ENCODE assay signal across 8 mouse cellular contexts in genomic region chr11:58008437-58009050, GRCm38 (mm10). TPM values are rescaled to one million over a fixed set of nuclear protein-coding genes. Genes with fewer than 3 reads are reported as not detected.
DNase-seq lines count a peak whose midpoint lies in the region; ATAC-seq lines count a peak whose summit lies in the region.

No protein-coding gene starts in this region.

- H3K4me3 ChIP-seq in forebrain, embryonic 10.5 days: peak overlapping the region; percentile 97
- peak overlapping the region; percentile 97 for H3K4me3 ChIP-seq in heart, embryonic 15.5 days
- H3K4me3 ChIP-seq in liver, embryonic 13.5 days (replicated peaks): peak overlapping the region; percentile 95
- H3K4me3 ChIP-seq in stomach, embryonic 14.5 days (ENCODE audit: low read depth, low read length): peak overlapping the region; percentile 99

- peak; percentile 91 for ATAC-seq in heart, embryonic 15.5 days (replicated peaks; ENCODE audit: insufficient number of reproducible peaks, insufficient read depth, low FRiP score, low read depth)
- peak; percentile 85 for ATAC-seq in liver, embryonic 13.5 days (ENCODE audit: low read depth)
- ATAC-seq in stomach, embryonic 14.5 days (ENCODE audit: insufficient number of reproducible peaks, insufficient read depth, low FRiP score, low read depth): peak; percentile 91

- peak overlapping the region; percentile 77 for H3K4me2 ChIP-seq in heart, embryonic 15.5 days
- H3K4me2 ChIP-seq in liver, embryonic 13.5 days: peak overlapping the region; percentile 82
- peak overlapping the region; percentile 84 for H3K4me2 ChIP-seq in stomach, embryonic 14.5 days (replicated peaks; ENCODE audit: low read depth, low read length)

- H3K27me3 ChIP-seq in forebrain, embryonic 10.5 days (ENCODE audit: poor library complexity, severe bottlenecking): no peaks in the 10 kb centered on the region
- no peaks in the 10 kb centered on the region for H3K27me3 ChIP-seq in heart, embryonic 15.5 days
- no peaks in the 10 kb centered on the region for H3K27me3 ChIP-seq in liver, embryonic 13.5 days
- no peaks in the 10 kb centered on the region for H3K27me3 ChIP-seq in stomach, embryonic 14.5 days (ENCODE audit: control insufficient read depth, insufficient read depth, low read length)

- 4% methylated on average over 74 of the region's 74 CpGs for WGBS in forebrain, embryonic 10.5 days
- under 1% methylated on average over 38 of the region's 74 CpGs for WGBS in heart, embryonic 15.5 days
- WGBS in liver, embryonic 13.5 days (ENCODE audit: insufficient replicate concordance): under 1% methylated on average over 31 of the region's 74 CpGs
- under 1% methylated on average over 70 of the region's 74 CpGs for WGBS in stomach, embryonic 14.5 days

- peak; percentile 60 to 71 for DNase-seq in CD8-positive naive resting alpha-beta T cell, adult 2 months (ENCODE audit: low read depth in 2 of 2, low spot score in 2 of 2)
- peak; percentile 85 for DNase-seq in c-Kit-negative CD71-positive TER-119-positive erythroid progenitor cells, embryonic 14.5 days (ENCODE audit: low read depth, low spot score)
- DNase-seq in forebrain, embryonic 10.5 days (ENCODE audit: extremely low spot score, low spot score): peak; percentile 92
- DNase-seq in kidney, postnatal 14 days: peak; percentile 92
- peak; percentile 79 for DNase-seq in liver, embryonic 13.5 days
- peak; percentile 69 to 82 for DNase-seq in natural killer cell, adult 2 months (ENCODE audit: low spot score in 2 of 2)

- H3K27ac ChIP-seq in forebrain, embryonic 10.5 days: peak overlapping the region; percentile 94
- H3K27ac ChIP-seq in heart, embryonic 15.5 days: peak overlapping the region; percentile 91
- H3K27ac ChIP-seq in liver, embryonic 13.5 days: peak overlapping the region; percentile 96
- H3K27ac ChIP-seq in stomach, embryonic 14.5 days (ENCODE audit: low read length): peak overlapping the region; percentile 89

- no peaks in the 10 kb centered on the region for H3K9me3 ChIP-seq in forebrain, embryonic 10.5 days
- H3K9me3 ChIP-seq in heart, embryonic 15.5 days (replicated peaks): no peaks in the 10 kb centered on the region
- H3K9me3 ChIP-seq in liver, embryonic 13.5 days (replicated peaks): no peaks in the 10 kb centered on the region
- no peaks in the 10 kb centered on the region for H3K9me3 ChIP-seq in stomach, embryonic 14.5 days (ENCODE audit: control insufficient read depth, low read depth, low read length)

- no peaks in the 10 kb centered on the region for H3K36me3 ChIP-seq in forebrain, embryonic 10.5 days (replicated peaks)
- H3K36me3 ChIP-seq in heart, embryonic 15.5 days: no peaks in the 10 kb centered on the region
- no peaks in the 10 kb centered on the region for H3K36me3 ChIP-seq in liver, embryonic 13.5 days
- no peaks in the 10 kb centered on the region for H3K36me3 ChIP-seq in stomach, embryonic 14.5 days (ENCODE audit: control insufficient read depth, insufficient read depth, low read length)

- H3K9ac ChIP-seq in heart, embryonic 15.5 days: peak overlapping the region; percentile 97
- peak overlapping the region; percentile 99 for H3K9ac ChIP-seq in liver, embryonic 13.5 days
- H3K9ac ChIP-seq in stomach, embryonic 14.5 days (replicated peaks; ENCODE audit: low read depth, low read length): peak overlapping the region; percentile 97

- H3K4me1 ChIP-seq in forebrain, embryonic 10.5 days: peaks cover 35% of the 10 kb centered on the region
- H3K4me1 ChIP-seq in heart, embryonic 15.5 days (replicated peaks): peaks cover 31% of the 10 kb centered on the region
- H3K4me1 ChIP-seq in liver, embryonic 13.5 days (replicated peaks): peaks cover 48% of the 10 kb centered on the region
- H3K4me1 ChIP-seq in stomach, embryonic 14.5 days (ENCODE audit: control insufficient read depth, insufficient read depth, low read length): peaks cover 18% of the 10 kb centered on the region

RNA-seq across cellular contexts. Expression of gene Larp1, which starts 0.3 kb away (rescaled TPM):
- polyA plus RNA-seq in forebrain, embryonic 10.5 days (2016; fragmentation: Nextera tagmentation; extraction: Ambion mirVana): 17.3 and 18.6 TPM in 2 replicates
- polyA plus RNA-seq in heart, embryonic 15.5 days (2015; fragmentation: Nextera tagmentation; extraction: Ambion mirVana): 11.3 and 15.7 TPM in 2 replicates
- 19.9 and 21.6 TPM in 2 replicates for polyA plus RNA-seq in liver, embryonic 13.5 days (2015; fragmentation: Nextera tagmentation; extraction: Ambion mirVana)
- polyA plus RNA-seq in stomach, embryonic 14.5 days (2014; fragmentation: Nextera tagmentation; extraction: Ambion mirVana): 23.9 and 24.1 TPM in 2 replicates

Comparison
In these comparisons a context has a peak if more than half of its experiments do, and no peak if none do; other contexts are left out.
1. Peak in every context shown above with its lines: DNase-seq, ATAC-seq, H3K4me3 ChIP-seq and H3K27ac ChIP-seq.